Mouse (Mus musculus): ENCODE results near the gene Adap1. TPM values are rescaled to one million over a fixed set of nuclear protein-coding genes. Genes with fewer than 3 reads are reported as not detected.

Gene Adap1
- total RNA-seq (2021), result 1 to 10 TPM; 1.5 to 1.7 TPM
- 2.7 and 2.8 TPM in 2 replicates for polyA plus RNA-seq (2012; rRNA removed)
- long read RNA-seq, partial matches to known transcripts, result 0 of 1 reads
- long read RNA-seq, other reads (novel, unspliced or antisense), result 0 of 1 reads

GRCm38 (mm10) chr5:139325395-139325966, at the start of gene Adap1:
Adap1 (minus strand) TSS chr5:139325622.
- TF ChIP-seq EP300 (IDR thresholded peaks at IDR 0.05; ENCODE audit: insufficient read depth, low read depth, low read length), result no peak
- TF ChIP-seq POLR2A (IDR thresholded peaks at IDR 0.05; ENCODE audit: insufficient read depth, low read depth, low read length), result no peak
- TF ChIP-seq CTCF (IDR thresholded peaks at IDR 0.05), result peak; percentile 66
- Histone ChIP-seq H3K27me3 (ENCODE audit: control insufficient read depth, insufficient read depth, low read length) (no peaks in the 10 kb centered on the region), H3K79me2 (replicated peaks; ENCODE audit: control insufficient read depth, insufficient read depth, low read length) (no peaks in the 10 kb centered on the region), H3K27ac (no peak within 1 kb of the TSS), H3K9ac (ENCODE audit: low read depth, low read length) (peak within 1 kb of the TSS; percentile 46), H3K4me1 (ENCODE audit: control insufficient read depth, insufficient read depth, low read length) (no peaks in the 10 kb centered on the region; the same call in 1 of the 2 replicates), H3K36me3 (ENCODE audit: control insufficient read depth, insufficient read depth, low read length) (no peaks in the 10 kb centered on the region), H3K4me3 (peak within 1 kb of the TSS; percentile 50)
- intact Hi-C loops (cut with DNase I), result no loop called here
- 9% methylated on average over 60 of the region's 61 CpGs for WGBS
- peak; percentile 73 to 76 for DNase-seq

GRCm38 (mm10) chr5:139374841-139375240, 49.4 kb upstream of the Adap1 start:
- intact Hi-C loops (cut with DNase I), result no loop called here
- no peaks in the 10 kb centered on the region for H3K27me3 ChIP-seq (ENCODE audit: control insufficient read depth, insufficient read depth, low read length)
- 90% methylated on average over 2 of the region's 2 CpGs for WGBS
- TF ChIP-seq POLR2A (IDR thresholded peaks at IDR 0.05; ENCODE audit: insufficient read depth, low read depth, low read length) (no peak), EP300 (IDR thresholded peaks at IDR 0.05; ENCODE audit: insufficient read depth, low read depth, low read length) (no peak), CTCF (IDR thresholded peaks at IDR 0.05) (no peak)
- H3K9ac ChIP-seq (ENCODE audit: low read depth, low read length), result no peak overlapping the region
- no peaks in the 10 kb centered on the region for H3K36me3 ChIP-seq (ENCODE audit: control insufficient read depth, insufficient read depth, low read length)
- H3K4me3 ChIP-seq, result no peak overlapping the region
- H3K4me1 ChIP-seq (ENCODE audit: control insufficient read depth, insufficient read depth, low read length), result peaks cover 33% of the 10 kb centered on the region
- no peaks in the 10 kb centered on the region for H3K79me2 ChIP-seq (replicated peaks; ENCODE audit: control insufficient read depth, insufficient read depth, low read length)
- DNase-seq, result no peak
- H3K27ac ChIP-seq, result no peak overlapping the region

GRCm38 (mm10) chr5:139373889-139374444, 48.5 kb upstream of the Adap1 start:
- H3K4me1 ChIP-seq (ENCODE audit: control insufficient read depth, insufficient read depth, low read length), result peaks cover 26% of the 10 kb centered on the region
- H3K9ac ChIP-seq (ENCODE audit: low read depth, low read length), result no peak overlapping the region
- intact Hi-C loops (cut with DNase I), result no loop called here
- TF ChIP-seq EP300 (IDR thresholded peaks at IDR 0.05; ENCODE audit: insufficient read depth, low read depth, low read length) (no peak), POLR2A (IDR thresholded peaks at IDR 0.05; ENCODE audit: insufficient read depth, low read depth, low read length) (no peak), CTCF (IDR thresholded peaks at IDR 0.05) (no peak)
- WGBS, result 77% methylated on average over 6 of the region's 6 CpGs
- no peak overlapping the region for H3K4me3 ChIP-seq
- no peaks in the 10 kb centered on the region for H3K36me3 ChIP-seq (ENCODE audit: control insufficient read depth, insufficient read depth, low read length)
- no peaks in the 10 kb centered on the region for H3K27me3 ChIP-seq (ENCODE audit: control insufficient read depth, insufficient read depth, low read length)
- DNase-seq, result no peak
- H3K27ac ChIP-seq, result no peak overlapping the region
- no peaks in the 10 kb centered on the region for H3K79me2 ChIP-seq (replicated peaks; ENCODE audit: control insufficient read depth, insufficient read depth, low read length)

- Histone ChIP-seq H3K4me3 (no peak overlapping the region), H3K27me3 (ENCODE audit: control insufficient read depth, insufficient read depth, low read length) (no peaks in the 10 kb centered on the region), H3K27ac (no peak overlapping the region; the same call in 1 of the 2 replicates), H3K4me1 (ENCODE audit: control insufficient read depth, insufficient read depth, low read length) (peaks cover 20% of the 10 kb centered on the region), H3K9ac (ENCODE audit: low read depth, low read length) (no peak overlapping the region), H3K79me2 (replicated peaks; ENCODE audit: control insufficient read depth, insufficient read depth, low read length) (no peaks in the 10 kb centered on the region), H3K36me3 (ENCODE audit: control insufficient read depth, insufficient read depth, low read length) (no peaks in the 10 kb centered on the region)
- no peak for DNase-seq
- TF ChIP-seq CTCF (IDR thresholded peaks at IDR 0.05), result no peak
- TF ChIP-seq POLR2A (IDR thresholded peaks at IDR 0.05; ENCODE audit: insufficient read depth, low read depth, low read length), result no peak
- TF ChIP-seq EP300 (IDR thresholded peaks at IDR 0.05; ENCODE audit: insufficient read depth, low read depth, low read length), result no peak
- WGBS, result 78% methylated on average over 3 of the region's 3 CpGs
- intact Hi-C loops (cut with DNase I), result no loop called here
Measured at GRCm38 (mm10) chr5:139373126-139373525, 47.7 kb upstream of the Adap1 start.

GRCm38 (mm10) chr5:139371631-139372401, 46.4 kb upstream of the Adap1 start:
- DNase-seq, result peak; percentile 94 to 95
- no peaks in the 10 kb centered on the region for H3K27me3 ChIP-seq (ENCODE audit: control insufficient read depth, insufficient read depth, low read length)
- WGBS, result under 1% methylated on average over 39 of the region's 39 CpGs
- H3K4me1 ChIP-seq (ENCODE audit: control insufficient read depth, insufficient read depth, low read length), result peaks cover 10% of the 10 kb centered on the region
- peak overlapping the region; percentile 99 for H3K27ac ChIP-seq
- H3K4me3 ChIP-seq, result peak overlapping the region; percentile 93
- no peaks in the 10 kb centered on the region for H3K79me2 ChIP-seq (replicated peaks; ENCODE audit: control insufficient read depth, insufficient read depth, low read length)
- intact Hi-C loops (cut with DNase I), result no loop called here
- peak; percentile 99 for TF ChIP-seq POLR2A (IDR thresholded peaks at IDR 0.05; ENCODE audit: insufficient read depth, low read depth, low read length)
- no peak; the same call in 1 of the 2 replicates for TF ChIP-seq CTCF (IDR thresholded peaks at IDR 0.05)
- 0 out of 2 replicates have a peak, but pooled peaks have one; percentile 70 for TF ChIP-seq EP300 (IDR thresholded peaks at IDR 0.05; ENCODE audit: insufficient read depth, low read depth, low read length)
- H3K36me3 ChIP-seq (ENCODE audit: control insufficient read depth, insufficient read depth, low read length), result no peaks in the 10 kb centered on the region
- peak overlapping the region; percentile 99 for H3K9ac ChIP-seq (ENCODE audit: low read depth, low read length)

All from heart, adult 2 months (tissue).